Mouse (Mus musculus): ENCODE results near the gene Gm12216.
A peak's percentile ranks its signal among the peaks of the same experiment; 100 is the strongest.

Gm12216 gene

GRCm38 (mm10) chr11:53794015-53794414 is 65.0 kb downstream of the Gm12216 start:
- DNase-seq, result no peak

DNA sequence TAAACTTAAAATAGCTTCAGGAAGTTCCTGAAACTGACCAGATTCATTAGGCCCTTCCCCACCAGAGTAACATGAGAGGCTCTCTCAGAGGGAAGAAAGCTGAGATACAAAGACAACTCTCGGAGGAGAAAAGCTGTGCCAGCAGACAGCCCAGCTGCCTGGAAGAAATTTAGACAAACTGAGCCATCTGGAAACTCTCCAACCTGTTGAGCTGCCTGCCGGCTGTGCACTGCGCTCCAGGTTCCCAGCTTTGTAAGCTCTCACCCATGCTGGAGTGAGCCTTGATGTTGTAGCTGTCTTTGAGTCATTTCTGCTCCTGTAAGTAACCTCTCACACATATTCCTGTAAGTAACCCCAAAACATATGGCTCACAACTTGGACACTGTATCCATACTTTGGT is 66.1 kb downstream of the Gm12216 start:
- no peak for DNase-seq

GRCm38 (mm10) chr11:53789277-53789676 is 69.8 kb downstream of the Gm12216 start:
- DNase-seq, result no peak

- peak; percentile 73 for DNase-seq
These were observed 70.9 kb downstream of the Gm12216 start for GRCm38 (mm10) chr11:53788196-53788595.

- no peak for DNase-seq
These were observed 72.7 kb downstream of the Gm12216 start for GRCm38 (mm10) chr11:53786058-53787031.

- DNase-seq, result no peak
These were observed 73.6 kb downstream of the Gm12216 start for GRCm38 (mm10) chr11:53785311-53785936.

DNA sequence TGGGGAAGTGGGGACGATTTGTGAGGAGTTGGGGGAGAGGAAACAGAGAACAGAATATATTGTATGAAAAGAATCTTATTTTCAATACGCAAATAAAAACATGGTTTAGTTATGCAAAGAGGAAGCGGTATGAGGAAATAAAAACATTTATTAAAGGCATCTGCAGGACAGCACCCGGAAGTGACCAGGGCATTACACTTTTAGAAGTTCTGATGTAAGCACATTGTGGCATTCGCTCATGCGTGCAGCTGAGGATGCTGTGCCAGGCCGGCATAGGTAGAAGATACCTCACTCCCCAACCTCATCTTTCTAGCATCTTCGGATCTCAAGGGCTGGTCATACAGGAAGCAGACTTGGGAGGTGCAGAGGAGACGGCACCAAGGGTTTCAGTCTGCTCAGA is 75.8 kb downstream of the Gm12216 start:
- no peak for DNase-seq

GRCm38 (mm10) chr11:53781964-53782363 is 77.1 kb downstream of the Gm12216 start:
- DNase-seq, result no peak

- no peak for DNase-seq
These were observed 77.8 kb downstream of the Gm12216 start for GRCm38 (mm10) chr11:53781201-53781775.

DNA sequence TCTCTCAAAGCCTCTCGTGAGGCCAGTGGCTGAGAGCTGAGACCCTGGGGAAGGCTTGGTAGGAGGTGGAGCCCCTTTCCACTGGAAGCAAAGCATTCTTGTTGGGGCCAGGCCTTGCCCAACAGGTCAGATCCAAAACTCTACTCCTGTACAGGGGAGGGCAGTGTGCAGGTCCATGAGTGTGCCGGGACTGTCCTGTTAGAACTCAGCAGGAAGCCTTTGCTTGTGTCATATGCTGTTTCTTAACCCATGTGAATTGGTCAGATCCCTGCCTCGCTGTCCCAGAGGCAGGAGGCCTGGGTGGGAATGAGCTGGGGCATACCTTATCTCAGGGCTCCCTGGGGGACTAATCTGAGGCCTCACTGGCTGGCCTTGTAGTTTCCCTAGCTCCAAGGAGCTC is 78.8 kb downstream of the Gm12216 start:
- no peak for DNase-seq

DNA sequence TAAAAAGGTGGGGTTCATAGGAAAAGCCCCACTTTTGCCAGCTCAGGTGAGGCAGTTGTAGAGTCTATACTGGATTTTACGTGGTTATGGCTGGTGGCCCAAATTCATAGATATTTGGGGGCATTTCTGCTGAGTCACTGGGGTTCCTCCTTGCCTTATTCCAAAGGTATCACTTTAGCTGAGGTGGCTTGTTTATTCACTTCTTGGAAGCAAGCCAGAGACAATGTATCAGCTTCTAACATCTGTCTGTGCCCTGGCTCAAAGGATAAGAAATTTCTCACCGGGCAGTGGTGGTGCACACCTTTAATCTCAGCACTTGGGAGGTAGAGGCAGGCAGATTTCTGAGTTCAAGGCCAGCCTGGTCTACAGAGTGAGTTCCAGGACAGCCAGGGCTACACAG is 79.2 kb downstream of the Gm12216 start:
- no peak for DNase-seq

GRCm38 (mm10) chr11:53778455-53778854 is 80.6 kb downstream of the Gm12216 start:
- no peak for DNase-seq

DNA sequence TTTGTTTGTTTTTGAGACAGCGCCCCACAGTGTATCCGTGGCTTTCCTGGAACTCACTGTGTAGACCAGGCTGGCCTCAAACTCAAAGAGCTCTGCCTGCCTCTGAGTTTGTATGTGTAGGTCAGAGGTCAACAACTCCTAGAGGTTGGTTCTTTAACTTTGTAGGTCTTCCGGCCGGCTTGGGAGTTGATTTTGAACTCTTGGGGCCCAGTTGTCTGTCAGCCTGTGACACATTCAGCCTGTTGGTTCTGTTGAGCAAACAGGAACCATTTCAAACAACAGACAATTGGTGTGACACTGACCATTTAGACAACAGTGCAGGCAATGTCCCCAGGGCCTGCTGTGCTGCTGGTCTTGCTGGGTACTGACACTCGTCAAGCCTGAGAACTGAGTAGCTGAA is 81.3 kb downstream of the Gm12216 start:
- DNase-seq, result no peak

DNA sequence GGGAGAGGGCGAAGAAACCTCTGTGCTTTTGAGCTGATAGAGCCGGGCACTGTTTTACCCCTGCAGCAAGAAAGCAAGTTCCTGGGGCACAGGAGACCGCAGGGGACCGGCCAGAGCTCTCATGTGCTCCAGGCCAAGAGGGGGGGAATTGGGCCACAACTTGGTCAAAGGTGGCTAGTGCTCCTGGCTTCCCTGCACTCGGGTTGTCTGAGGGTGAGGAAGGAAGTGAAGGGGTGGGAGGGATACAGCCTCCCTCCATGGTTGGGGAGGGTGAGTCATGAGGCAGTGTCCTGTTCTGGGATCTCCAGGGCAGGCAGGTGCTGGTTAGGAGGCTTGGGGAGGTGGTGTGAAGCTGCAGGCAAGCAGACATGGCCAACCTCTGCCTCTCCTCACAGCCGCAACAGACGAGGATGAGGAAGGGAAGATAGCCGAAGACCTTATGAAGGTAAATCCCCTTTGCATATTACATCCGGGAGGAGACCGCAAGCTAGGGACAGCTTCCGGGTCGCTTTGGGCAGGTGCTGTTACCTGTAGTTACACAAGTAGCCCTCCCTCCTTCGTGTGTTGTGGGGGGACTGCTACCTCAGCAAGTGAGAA is 84.3 kb downstream of the Gm12216 start:
- no peak for DNase-seq

DNA sequence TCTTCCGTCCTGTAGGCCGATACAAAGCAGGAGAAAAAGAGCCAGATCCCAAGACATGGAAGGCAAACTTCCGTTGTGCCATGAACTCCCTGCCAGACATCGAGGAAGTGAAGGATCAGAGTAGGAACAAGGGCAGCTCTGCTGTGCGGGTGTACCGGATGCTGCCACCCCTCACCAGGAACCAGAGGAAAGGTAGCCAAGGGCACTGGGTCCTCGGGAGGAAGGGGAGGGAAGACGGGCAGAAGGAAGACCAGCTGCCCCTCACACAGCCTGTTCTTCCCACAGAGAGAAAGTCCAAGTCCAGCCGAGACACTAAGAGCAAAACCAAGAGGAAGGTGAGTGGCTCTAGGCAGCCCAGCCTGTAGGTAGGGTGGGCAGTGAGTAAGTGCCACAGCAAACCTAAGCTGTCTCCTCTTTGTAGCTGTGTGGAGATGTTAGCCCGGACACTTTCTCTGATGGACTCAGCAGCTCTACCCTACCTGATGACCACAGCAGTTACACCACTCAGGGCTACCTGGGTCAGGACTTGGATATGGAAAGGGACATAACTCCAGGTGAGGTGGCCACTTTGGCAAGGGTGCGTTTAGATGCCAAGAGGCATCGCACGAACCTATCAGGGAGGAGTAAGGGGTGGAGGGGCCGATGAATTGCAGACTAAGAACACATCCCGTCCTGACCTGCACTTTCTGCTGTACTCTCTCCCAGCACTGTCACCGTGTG is 85.3 kb downstream of the Gm12216 start:
- DNase-seq, result no peak

DNA sequence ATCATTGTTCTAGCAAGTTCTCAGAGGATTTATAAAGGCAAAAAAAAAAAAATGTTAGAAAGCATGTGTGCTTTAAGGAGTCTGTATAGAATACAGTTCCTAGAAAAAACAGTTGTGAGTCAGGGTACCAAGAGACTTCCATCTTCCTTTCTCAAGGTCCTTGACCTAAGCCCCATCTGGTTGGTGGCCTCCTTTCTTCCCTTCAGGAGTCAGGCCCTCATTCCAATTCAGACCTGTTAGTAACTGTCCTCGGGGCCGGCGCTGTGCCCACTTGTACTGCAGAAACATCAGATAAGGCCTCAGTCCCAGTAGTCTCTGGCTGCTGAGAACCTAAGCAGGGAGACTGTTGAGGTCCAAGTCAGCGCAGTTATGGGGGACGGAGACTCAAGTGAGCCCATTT is 86.0 kb downstream of the Gm12216 start, which contains the start of gene Gm17334:
TSS of gene Gm17334 (minus strand) at position 101 of the 400 bp plus-strand sequence.
- no peak for DNase-seq

GRCm38 (mm10) chr11:53772536-53772935 is 86.5 kb downstream of the Gm12216 start:
- DNase-seq, result no peak

GRCm38 (mm10) chr11:53771001-53771744 is 87.9 kb downstream of the Gm12216 start:
- no peak for DNase-seq

DNA sequence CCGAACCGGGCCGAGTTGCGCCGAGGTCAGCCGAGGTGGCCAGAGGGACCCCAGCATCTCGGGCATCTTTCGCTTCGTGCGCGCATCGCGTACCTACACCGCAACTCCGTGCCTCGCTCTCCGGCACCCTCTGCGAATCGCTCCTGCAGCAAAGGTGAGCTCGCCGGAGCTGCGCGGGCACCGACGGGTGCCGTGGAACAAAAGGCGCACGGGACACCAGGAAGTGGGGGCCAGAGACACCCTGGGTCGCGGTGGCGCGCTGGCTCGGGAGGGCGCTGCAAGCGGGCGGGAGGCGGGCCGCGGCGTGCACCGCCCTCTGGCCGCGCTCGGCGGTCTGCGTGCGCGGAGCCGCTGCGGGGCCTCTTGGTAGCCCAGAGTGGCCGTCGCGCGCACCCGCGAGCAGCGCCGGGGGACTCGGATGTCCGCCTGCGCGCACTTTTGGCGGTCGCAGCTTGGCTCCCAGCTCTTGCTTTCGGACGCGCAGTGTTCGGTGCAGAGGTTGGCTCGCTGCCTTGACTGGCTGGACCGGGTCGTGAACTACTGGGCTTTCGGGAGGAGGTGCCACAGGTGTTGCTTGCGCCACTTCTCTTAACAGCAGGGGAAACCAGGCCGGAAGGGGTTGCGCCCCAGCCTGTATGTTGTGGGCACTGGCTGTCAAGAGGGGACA is 88.8 kb downstream of the Gm12216 start:
- peak; percentile 70 for DNase-seq

- DNase-seq, result peak; percentile 90
These were observed 89.3 kb downstream of the Gm12216 start, which contains the start of gene Irf1 for GRCm38 (mm10) chr11:53769760-53770124. TSS of gene Irf1 (plus strand) at chr11:53770014.

DNA sequence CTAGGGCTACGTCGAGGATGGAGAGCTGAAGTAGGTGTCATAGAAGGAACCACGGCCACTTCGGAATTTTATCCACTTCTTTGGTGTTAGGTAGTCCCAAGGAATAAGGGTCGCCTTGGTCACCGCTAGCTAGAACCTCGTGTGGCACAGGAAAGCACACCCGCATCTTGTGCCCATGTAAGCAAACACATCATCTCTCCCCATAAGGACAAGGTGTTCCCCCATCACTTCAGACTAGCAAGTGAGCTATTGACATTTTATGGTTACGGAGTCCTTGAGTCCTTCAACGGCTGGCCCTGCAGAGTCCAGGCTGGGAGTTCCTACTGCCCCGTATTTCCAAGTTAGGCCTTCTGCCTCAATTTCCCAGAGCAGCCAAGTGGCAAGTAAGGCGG is 89.9 kb downstream of the Gm12216 start:
- no peak for DNase-seq
